Mouse (Mus musculus) G1E (cell line): Measurements from ENCODE around the gene Iars2. TPM values are rescaled to one million over a fixed set of nuclear protein-coding genes. Genes with fewer than 3 reads are reported as not detected.

ENCODE experiments used
- ATAC-seq: 2 replicates; pipeline ENCODE4 v1.8.0; 2016; ENCODE audit warnings: mild to moderate bottlenecking; ENCODE audit not compliant: insufficient number of reproducible peaks, poor library complexity, low FRiP score, severe bottlenecking; ENCODE audit errors: extremely low read depth
- DNase-seq: peaks from one replicate; pipeline ENCODE4 v3.0.0; 2012; ENCODE audit warnings: low spot score
- H3K27me3 ChIP-seq: 2 replicates; pipeline ENCODE4 v1.6.1; 2012; ENCODE audit warnings: mild to moderate bottlenecking, low read length, inconsistent platforms; ENCODE audit not compliant: insufficient read depth
- H3K36me3 ChIP-seq: replicated peaks from 2 replicates; pipeline ENCODE3; 2012; ENCODE audit warnings: mild to moderate bottlenecking, inconsistent platforms
- H3K4me1 ChIP-seq: 2 replicates; pipeline ENCODE4 v1.6.1; 2012; ENCODE audit warnings: low read depth, low read length, inconsistent platforms, mixed read lengths; ENCODE audit not compliant: insufficient read depth
- H3K4me3 ChIP-seq: 2 replicates; pipeline ENCODE4 v1.5.1; 2012; ENCODE audit warnings: low read depth, mild to moderate bottlenecking, inconsistent platforms, low read length, moderate library complexity, mixed read lengths
- H3K9me3 ChIP-seq: replicated peaks from 2 replicates; pipeline ENCODE4 v1.6.1; 2012; ENCODE audit warnings: inconsistent platforms
- CTCF ChIP-seq: IDR thresholded peaks from 2 replicates; pipeline ENCODE4 v1.5.1; 2012; ENCODE audit warnings: low read depth, low read length, inconsistent platforms, mixed read lengths
- GATA1 ChIP-seq: IDR thresholded peaks from 2 replicates; pipeline ENCODE4 v1.6.1; 2012; ENCODE audit warnings: borderline replicate concordance, low read length, inconsistent platforms, mixed read lengths
- GATA2 ChIP-seq: IDR thresholded peaks from 2 replicates; pipeline ENCODE4 v1.6.1; 2012; ENCODE audit warnings: low read depth, low read length, inconsistent platforms, borderline replicate concordance
- POLR2AphosphoS5 ChIP-seq: IDR thresholded peaks from 2 replicates; pipeline ENCODE4 v1.6.1; 2012; ENCODE audit warnings: low read depth, low read length, inconsistent platforms; ENCODE audit not compliant: insufficient replicate concordance
- TAL1 ChIP-seq: conservative IDR thresholded peaks from 2 replicates; pipeline ENCODE4 v1.6.1; 2012; ENCODE audit warnings: low read depth, low read length, inconsistent platforms, mixed read lengths
- polyA plus RNA-seq: library from polyadenylated mRNA; stranded (reverse); fragments of >175 nt; gene quantifications from 2 replicates; pipeline ENCODE4 v1.2.3, GENCODE M21; 2012
- total RNA-seq, 2 experiments: library from RNA; stranded (forward) in 1 of 2; stranded (reverse) in 1 of 2; fragments of 200-1000 nt in 1 of 2; fragments of >200 nt in 1 of 2; fragmentation: Nextera tagmentation in 1 of 2; gene quantifications; 2 replicates each; pipeline ENCODE4 v1.2.3; 2014 to 2017

The Iars2 gene
- total and polyA plus RNA-seq, 3 experiments: 8.5 to 54.6 (median 45.3) TPM

DNA sequence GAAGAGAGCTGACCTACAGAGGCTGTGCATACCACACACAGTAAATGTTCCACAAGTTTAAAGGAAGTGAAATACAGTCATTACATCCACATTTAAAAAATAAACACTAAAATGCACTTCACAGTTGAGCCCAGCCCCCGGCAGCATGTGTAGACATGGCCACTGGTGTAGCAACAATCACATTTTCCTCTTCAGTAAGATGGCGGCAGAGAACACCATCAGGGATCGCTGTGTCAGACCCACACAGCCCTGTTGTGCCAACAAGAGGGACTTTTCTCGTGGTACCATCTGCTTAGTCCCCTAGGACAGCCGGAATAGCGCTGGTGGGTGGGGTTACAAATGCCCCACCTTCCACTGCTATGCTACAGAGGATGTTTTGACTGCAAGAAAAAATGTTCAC lies 26.4 kb downstream of the Iars2 start:
- ATAC-seq: no peak
- H3K4me1 ChIP-seq: peaks cover 10% of the 10 kb centered on the region

DNA sequence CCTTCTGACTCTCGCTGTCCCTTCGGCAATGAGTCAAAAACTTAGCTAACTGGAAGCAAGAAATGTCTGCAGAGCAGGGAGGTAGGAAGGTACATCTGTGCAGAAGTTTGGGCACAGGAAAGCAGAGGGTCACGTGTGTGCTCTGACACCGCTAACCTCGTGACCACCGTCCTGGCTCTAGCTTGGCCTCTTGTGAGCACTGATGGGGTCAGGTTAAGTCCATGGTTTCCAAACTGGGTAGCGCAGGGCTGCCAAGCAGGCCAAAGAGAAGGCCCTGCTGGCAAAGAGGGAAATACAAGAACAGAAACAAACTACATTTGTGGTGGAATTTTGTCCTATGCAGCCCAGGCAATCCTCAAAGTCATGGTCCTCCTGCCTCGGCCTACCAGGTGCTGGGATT lies 30.7 kb downstream of the Iars2 start:
- peaks cover 78% of the 10 kb centered on the region for H3K36me3 ChIP-seq

More for the DNA sequence above, 26.4 kb downstream of the Iars2 start:
- no peak for TF ChIP-seq POLR2AphosphoS5
- no peak for TF ChIP-seq GATA1
- TF ChIP-seq CTCF: no peak
- TF ChIP-seq GATA2: no peak
- TF ChIP-seq TAL1: no peak
- Histone ChIP-seq H3K4me3 (no peak overlapping the region), H3K36me3 (peaks cover 51% of the 10 kb centered on the region), H3K9me3 (no peaks in the 10 kb centered on the region), H3K27me3 (no peaks in the 10 kb centered on the region)
- no peak for DNase-seq

GRCm38 (mm10) chr1:185296850-185297249 lies 32.3 kb downstream of the Iars2 start:
- Histone ChIP-seq H3K4me1 (no peaks in the 10 kb centered on the region), H3K27me3 (no peaks in the 10 kb centered on the region), H3K9me3 (no peaks in the 10 kb centered on the region), H3K36me3 (peaks cover 80% of the 10 kb centered on the region), H3K4me3 (no peak overlapping the region)
- DNase-seq: no peak
- no peak for ATAC-seq
- TF ChIP-seq TAL1 (no peak), CTCF (no peak), GATA1 (no peak), POLR2AphosphoS5 (no peak), GATA2 (no peak)

More for the DNA sequence above, 30.7 kb downstream of the Iars2 start:
- no peak for ATAC-seq
- H3K27me3 ChIP-seq: no peaks in the 10 kb centered on the region
- no peak for TF ChIP-seq POLR2AphosphoS5
- TF ChIP-seq TAL1: no peak
- TF ChIP-seq GATA1: no peak
- TF ChIP-seq CTCF: no peak
- no peak for TF ChIP-seq GATA2
- DNase-seq: no peak
- no peaks in the 10 kb centered on the region for H3K9me3 ChIP-seq
- no peak overlapping the region for H3K4me3 ChIP-seq
- no peaks in the 10 kb centered on the region for H3K4me1 ChIP-seq

GRCm38 (mm10) chr1:185292646-185293360 lies 36.4 kb downstream of the Iars2 start:
- TF ChIP-seq GATA1 (no peak), TAL1 (no peak), CTCF (no peak), GATA2 (no peak)
- H3K4me1 ChIP-seq: no peaks in the 10 kb centered on the region
- DNase-seq (no peak), ATAC-seq (no peak)
- H3K4me3 ChIP-seq: no peak overlapping the region
- H3K27me3 ChIP-seq: no peaks in the 10 kb centered on the region
- no peaks in the 10 kb centered on the region for H3K9me3 ChIP-seq
- H3K36me3 ChIP-seq: peaks cover 90% of the 10 kb centered on the region

GRCm38 (mm10) chr1:185291336-185291735 lies 37.9 kb downstream of the Iars2 start:
- Histone ChIP-seq H3K4me3 (no peak overlapping the region), H3K27me3 (no peaks in the 10 kb centered on the region), H3K36me3 (peaks cover 89% of the 10 kb centered on the region), H3K4me1 (no peaks in the 10 kb centered on the region), H3K9me3 (no peaks in the 10 kb centered on the region)
- ATAC-seq (no peak), DNase-seq (no peak)
- no peak for TF ChIP-seq POLR2AphosphoS5
- TF ChIP-seq TAL1: no peak
- TF ChIP-seq GATA2: no peak
- no peak for TF ChIP-seq GATA1
- no peak for TF ChIP-seq CTCF

GRCm38 (mm10) chr1:185289231-185289630 lies 40.0 kb downstream of the Iars2 start:
- no peaks in the 10 kb centered on the region for H3K27me3 ChIP-seq
- H3K4me1 ChIP-seq: no peaks in the 10 kb centered on the region
- H3K36me3 ChIP-seq: peaks cover 88% of the 10 kb centered on the region
- TF ChIP-seq POLR2AphosphoS5 (no peak), CTCF (no peak), GATA2 (no peak), TAL1 (no peak), GATA1 (no peak)
- no peak for ATAC-seq
- H3K9me3 ChIP-seq: no peaks in the 10 kb centered on the region
- no peak for DNase-seq
- H3K4me3 ChIP-seq: no peak overlapping the region
